Mouse (Mus musculus) intestine, postnatal 0 days (tissue): Measurements from ENCODE around the gene Ppp1r27. TPM values are rescaled to one million over a fixed set of nuclear protein-coding genes. Genes with fewer than 3 reads are reported as not detected.

Source experiments
- ATAC-seq: fragments of 200-750 bp; cut with Nextera tagmentation; 2 replicates; pipeline ENCODE4 v1.8.0; 2017; ENCODE audit warnings: mild to moderate bottlenecking, moderate TSS enrichment, moderate library complexity
- H3K27ac ChIP-seq: fragments of 300-500 bp; sonication (generic); 2 replicates; pipeline ENCODE4 v1.5.1; 2014; ENCODE audit warnings: mild to moderate bottlenecking, low read depth, low read length, moderate library complexity
- H3K27me3 ChIP-seq: fragments of 300-500 bp; sonication (generic); replicated peaks from 2 replicates; pipeline ENCODE4 v1.6.1; 2014; ENCODE audit warnings: low read length, mixed read lengths; ENCODE audit not compliant: control insufficient read depth, insufficient read depth
- H3K36me3 ChIP-seq: fragments of 300-500 bp; sonication (generic); 2 replicates; pipeline ENCODE4 v1.6.1; 2014; ENCODE audit warnings: mild to moderate bottlenecking, moderate library complexity; ENCODE audit not compliant: control insufficient read depth, insufficient read depth
- H3K4me1 ChIP-seq: fragments of 300-500 bp; sonication (generic); replicated peaks from 2 replicates; pipeline ENCODE4 v1.6.1; 2014; ENCODE audit warnings: antibody characterized with exemption, low read length, mixed read lengths; ENCODE audit not compliant: control insufficient read depth, insufficient read depth
- H3K4me2 ChIP-seq: fragments of 300-500 bp; sonication (generic); replicated peaks from 2 replicates; pipeline ENCODE4 v1.6.1; 2014; ENCODE audit warnings: low read depth, mild to moderate bottlenecking, moderate library complexity
- H3K4me3 ChIP-seq: fragments of 300-500 bp; sonication (generic); 2 replicates; pipeline ENCODE4 v1.5.1; 2014; ENCODE audit warnings: low read depth, low read length
- H3K9ac ChIP-seq: fragments of 300-500 bp; sonication (generic); 2 replicates; pipeline ENCODE4 v1.6.1; 2014; ENCODE audit warnings: mild to moderate bottlenecking, low read depth, low read length
- H3K9me3 ChIP-seq: fragments of 300-500 bp; sonication (generic); 2 replicates; pipeline ENCODE4 v1.6.1; 2016; ENCODE audit warnings: mixed run types; ENCODE audit not compliant: control insufficient read depth
- CTCF ChIP-seq: sonication (generic); IDR thresholded peaks from 2 replicates; pipeline ENCODE4 v1.5.1; 2016; ENCODE audit warnings: low read depth, mild to moderate bottlenecking, control low read depth, antibody characterized with exemption, moderate library complexity
- WGBS: fragments of 180-500 bp; shearing (Covaris S2); extraction: QIAGEN DNeasy Blood & Tissue Kit; methylation state at CpG from one replicate; pipeline ENCODE4 v1.1.7; 2014; 5-methylcytosine and 5-hydroxymethylcytosine counted together
- polyA plus RNA-seq: library from polyadenylated mRNA; unstranded; fragments of >200 nt; fragmentation: Nextera tagmentation; extraction: Ambion mirVana; gene quantifications from 2 replicates; pipeline ENCODE4 v1.2.1, GENCODE M21; 2015

Ppp1r27 gene
- polyA plus RNA-seq, 1 experiment from 2014 or later = 1.4 TPM

DNA sequence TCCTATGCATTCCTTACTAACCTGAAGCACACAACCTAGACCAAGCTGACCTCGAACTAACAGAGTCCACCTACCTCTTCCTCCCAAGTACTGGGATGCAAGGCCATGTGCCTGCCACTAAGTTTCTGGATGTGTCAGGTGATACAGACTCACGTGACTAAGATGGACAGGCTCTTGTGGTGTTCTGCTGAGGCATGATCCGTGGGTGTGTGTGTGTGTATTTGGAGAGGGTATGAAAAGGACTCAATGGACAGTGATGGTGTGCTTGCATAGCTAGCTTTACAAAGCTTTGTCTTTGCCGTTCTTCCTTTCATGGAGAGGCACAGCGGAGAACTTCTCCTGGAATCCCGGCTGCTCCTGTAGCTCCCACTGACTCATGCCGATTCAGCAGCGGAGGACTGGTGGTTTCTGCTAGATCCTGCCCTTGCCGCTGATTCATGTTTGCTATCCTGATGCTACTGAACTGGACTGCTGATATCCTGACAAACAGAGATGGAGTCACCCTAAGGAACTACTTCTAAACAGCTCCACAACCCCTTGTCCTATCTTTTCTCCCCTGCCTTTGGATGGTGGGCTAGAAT lies 42.6 kb downstream of the Ppp1r27 start:
- H3K27me3 ChIP-seq = no peaks in the 10 kb centered on the region
- no peaks in the 10 kb centered on the region for H3K9me3 ChIP-seq
- 63% methylated on average over 9 of the region's 9 CpGs for WGBS
- H3K36me3 ChIP-seq = no peaks in the 10 kb centered on the region
- no peak overlapping the region for H3K4me3 ChIP-seq
- H3K27ac ChIP-seq = peak overlapping the region; percentile 54; the same call in 1 of the 2 replicates
- H3K4me1 ChIP-seq = peaks cover 4% of the 10 kb centered on the region; the same call in 1 of the 2 replicates
- no peak overlapping the region for H3K4me2 ChIP-seq
- no peak overlapping the region for H3K9ac ChIP-seq
- no peak for ATAC-seq
- no peak for TF ChIP-seq CTCF

GRCm38 (mm10) chr11:120507611-120508289 lies 43.2 kb downstream of the Ppp1r27 start:
- H3K9me3 ChIP-seq = no peaks in the 10 kb centered on the region
- peak; percentile 73 for ATAC-seq
- no peak overlapping the region for H3K4me3 ChIP-seq
- H3K4me1 ChIP-seq = peaks cover 4% of the 10 kb centered on the region; the same call in 1 of the 2 replicates
- peak overlapping the region; percentile 54 for H3K27ac ChIP-seq
- no peaks in the 10 kb centered on the region for H3K27me3 ChIP-seq
- no peak overlapping the region for H3K9ac ChIP-seq
- 41% methylated on average over 13 of the region's 13 CpGs for WGBS
- H3K4me2 ChIP-seq = peak overlapping the region; percentile 35; the same call in 1 of the 2 replicates
- H3K36me3 ChIP-seq = no peaks in the 10 kb centered on the region
- TF ChIP-seq CTCF = no peak

DNA sequence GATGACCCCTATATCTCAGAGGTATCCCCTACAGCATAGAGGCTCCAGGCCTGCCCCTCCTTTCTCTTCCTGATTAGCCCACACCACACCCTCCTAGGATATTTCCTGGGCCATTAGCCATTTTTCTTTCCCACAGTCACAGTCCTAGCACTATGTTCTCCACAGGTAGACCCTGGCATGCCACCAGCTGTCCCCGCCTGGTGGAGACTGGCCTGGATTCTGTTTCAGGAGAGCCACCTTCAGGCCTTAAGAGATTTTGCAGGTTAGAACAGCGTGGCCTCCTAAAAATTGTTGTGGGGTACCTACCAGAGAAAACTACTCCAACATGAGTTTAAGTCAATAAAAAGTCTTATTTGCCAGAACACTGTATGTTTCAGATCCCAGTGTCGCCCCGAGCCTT lies 44.0 kb downstream of the Ppp1r27 start:
- H3K9ac ChIP-seq = no peak overlapping the region; the same call in 1 of the 2 replicates

DNA sequence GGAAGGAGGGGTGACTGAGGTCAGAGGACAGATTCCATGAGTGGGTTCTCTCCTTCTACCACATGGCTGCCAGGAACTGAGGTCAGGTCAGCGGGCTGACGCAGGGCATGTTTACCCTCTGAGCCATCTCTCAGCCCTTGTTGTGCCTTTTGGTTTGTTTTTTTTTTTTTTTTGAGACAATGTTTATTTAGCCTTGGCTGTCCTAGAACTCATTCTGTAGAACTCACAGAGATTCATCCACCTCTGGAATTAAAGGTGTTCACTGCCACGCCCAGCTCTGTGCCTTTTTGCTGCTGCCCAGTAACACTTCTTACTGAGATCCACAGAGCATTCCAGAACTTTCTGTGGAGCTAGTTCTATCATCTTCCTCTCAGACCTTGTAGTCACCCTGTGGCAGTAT lies 45.3 kb downstream of the Ppp1r27 start:
- TF ChIP-seq CTCF = no peak

More for the DNA sequence above, 44.0 kb downstream of the Ppp1r27 start:
- H3K9me3 ChIP-seq = no peaks in the 10 kb centered on the region
- 0 out of 2 replicates have a peak overlapping the region, but pooled peaks have one; percentile 35 for H3K4me2 ChIP-seq
- H3K4me1 ChIP-seq = peaks cover 4% of the 10 kb centered on the region; the same call in 1 of the 2 replicates
- 0 out of 2 replicates have a peak overlapping the region, but pooled peaks have one; percentile 35 for H3K27ac ChIP-seq
- TF ChIP-seq CTCF = peak; percentile 70
- ATAC-seq = peak; percentile 16; the same call in 1 of the 2 replicates
- H3K36me3 ChIP-seq = no peaks in the 10 kb centered on the region
- H3K4me3 ChIP-seq = no peak overlapping the region
- 29% methylated on average over 4 of the region's 4 CpGs for WGBS
- no peaks in the 10 kb centered on the region for H3K27me3 ChIP-seq

GRCm38 (mm10) chr11:120501701-120502100 lies 49.2 kb downstream of the Ppp1r27 start:
- no peak overlapping the region for H3K9ac ChIP-seq
- no peak overlapping the region for H3K4me3 ChIP-seq
- no peaks in the 10 kb centered on the region for H3K27me3 ChIP-seq
- WGBS = 81% methylated on average over 4 of the region's 4 CpGs
- TF ChIP-seq CTCF = no peak
- no peak overlapping the region for H3K4me2 ChIP-seq
- H3K27ac ChIP-seq = no peak overlapping the region
- no peaks in the 10 kb centered on the region for H3K9me3 ChIP-seq
- H3K36me3 ChIP-seq = peaks cover 23% of the 10 kb centered on the region; the same call in 1 of the 2 replicates
- ATAC-seq = no peak
- 0 out of 2 replicates have a peak, but pooled peaks cover 2% of the 10 kb centered on the region for H3K4me1 ChIP-seq

More for the DNA sequence above, 45.3 kb downstream of the Ppp1r27 start:
- no peaks in the 10 kb centered on the region for H3K36me3 ChIP-seq
- no peak overlapping the region for H3K27ac ChIP-seq
- no peak overlapping the region for H3K9ac ChIP-seq
- peaks cover 4% of the 10 kb centered on the region; the same call in 1 of the 2 replicates for H3K4me1 ChIP-seq
- no peaks in the 10 kb centered on the region for H3K9me3 ChIP-seq
- no peaks in the 10 kb centered on the region for H3K27me3 ChIP-seq
- no peak overlapping the region for H3K4me2 ChIP-seq
- no peak overlapping the region for H3K4me3 ChIP-seq
- WGBS = 82% methylated on average over 3 of the region's 3 CpGs
- no peak for ATAC-seq

GRCm38 (mm10) chr11:120501018-120501417 lies 49.9 kb downstream of the Ppp1r27 start:
- no peak overlapping the region for H3K27ac ChIP-seq
- no peak overlapping the region for H3K4me2 ChIP-seq
- no peak overlapping the region for H3K9ac ChIP-seq
- WGBS = 64% methylated on average over 6 of the region's 6 CpGs
- no peak for ATAC-seq
- H3K9me3 ChIP-seq = no peaks in the 10 kb centered on the region
- H3K4me1 ChIP-seq = 0 out of 2 replicates have a peak, but pooled peaks cover 2% of the 10 kb centered on the region
- H3K4me3 ChIP-seq = no peak overlapping the region
- no peak for TF ChIP-seq CTCF
- H3K27me3 ChIP-seq = no peaks in the 10 kb centered on the region
- peaks cover 30% of the 10 kb centered on the region; the same call in 1 of the 2 replicates for H3K36me3 ChIP-seq
